8 mouse cellular contexts compared by ENCODE assay signal in the genomic region with DNA sequence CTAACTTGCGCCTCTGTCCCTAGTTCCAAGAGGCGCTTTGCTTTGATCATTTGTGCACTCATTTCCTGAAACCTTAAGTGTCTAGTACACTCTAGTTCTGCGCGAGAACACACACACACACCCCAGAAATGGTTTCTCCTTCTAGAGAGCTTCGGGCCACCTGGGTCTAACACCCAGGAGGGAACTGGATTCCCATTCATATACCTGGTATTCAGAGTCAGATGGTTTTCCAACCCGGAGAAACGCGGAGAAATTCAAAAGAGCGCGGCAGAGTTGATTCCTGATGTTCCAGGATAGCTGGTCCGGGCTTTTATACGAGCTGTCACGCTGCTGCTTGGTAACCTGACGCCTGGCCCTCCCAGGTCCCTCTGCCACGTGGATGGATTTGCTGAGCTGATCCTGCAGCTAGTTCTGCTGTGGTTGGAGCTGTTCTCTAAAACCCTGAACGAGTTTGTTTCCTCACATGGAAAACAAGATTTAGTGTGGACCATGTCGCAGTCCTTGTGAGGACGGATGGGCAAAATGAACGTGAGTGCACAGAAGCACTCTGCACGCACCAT. TPM values are rescaled to one million over a fixed set of nuclear protein-coding genes. Genes with fewer than 3 reads are reported as not detected.
DNase-seq lines count a peak whose midpoint lies in the region; ATAC-seq and TF ChIP-seq lines count a peak whose summit lies in the region.

A gene (minus strand): TSS at position 285 of the 560 bp plus-strand sequence.

- no peaks in the 10 kb centered on the region for H3K36me3 ChIP-seq in megakaryocyte, embryonic 14.5 days (replicated peaks; ENCODE audit: low read length)
- H3K36me3 ChIP-seq in hindbrain, embryonic 15.5 days, result no peaks in the 10 kb centered on the region
- H3K36me3 ChIP-seq in liver, embryonic 14.5 days (replicated peaks; ENCODE audit: control insufficient read depth, insufficient read depth, low read depth), result no peaks in the 10 kb centered on the region
- H3K36me3 ChIP-seq in small intestine, adult 2 months (ENCODE audit: control insufficient read depth, insufficient read depth, low read length), result no peaks in the 10 kb centered on the region

- intact Hi-C loops in left cerebral cortex, postnatal 14 days (cut with DNase I), result no loop called here

- DNase-seq in liver, embryonic 14.5 days (ENCODE audit: low read depth in 3 of 3, low spot score in 3 of 3), result no peak
- DNase-seq in left cerebral cortex, postnatal 14 days (ENCODE audit: low spot score in 2 of 2), result no peak
- no peak for DNase-seq in layer of hippocampus, adult 9-11 months

- H3K4me3 ChIP-seq in megakaryocyte, embryonic 14.5 days (replicated peaks), result peak within 1 kb of the TSS; percentile 88
- peak within 1 kb of the TSS; percentile 30 for H3K4me3 ChIP-seq in embryonic fibroblast, embryonic 13.5 days (ENCODE audit: insufficient read depth, low read length)
- H3K4me3 ChIP-seq in hindbrain, embryonic 15.5 days, result peak within 1 kb of the TSS; percentile 64
- peak within 1 kb of the TSS; percentile 50 to 71 for H3K4me3 ChIP-seq in liver, embryonic 14.5 days (ENCODE audit: insufficient read depth in 1 of 2, low read depth in 2 of 2, low read length in 2 of 2)
- H3K4me3 ChIP-seq in small intestine, adult 2 months (ENCODE audit: low read depth, low read length), result peak within 1 kb of the TSS; percentile 57

- no peak within 1 kb of the TSS for H3K27ac ChIP-seq in embryonic fibroblast, embryonic 13.5 days (ENCODE audit: insufficient read depth, low read length)
- H3K27ac ChIP-seq in hindbrain, embryonic 15.5 days (replicated peaks), result no peak within 1 kb of the TSS
- H3K27ac ChIP-seq in liver, embryonic 14.5 days, result no peak within 1 kb of the TSS
- no peak within 1 kb of the TSS for H3K27ac ChIP-seq in small intestine, adult 2 months (ENCODE audit: insufficient read depth, low read depth, low read length)

- no peak for TF ChIP-seq EP300 in liver, embryonic 14.5 days (IDR thresholded peaks at IDR 0.05; ENCODE audit: low read depth)

- peak within 1 kb of the TSS; percentile 31 for H3K9ac ChIP-seq in hindbrain, embryonic 15.5 days
- H3K9ac ChIP-seq in liver, embryonic 14.5 days (replicated peaks), result peak within 1 kb of the TSS; percentile 38; the same call in 1 of the 2 replicates

- ATAC-seq in megakaryocyte, adult 5-6 weeks (ENCODE audit: poor library complexity, severe bottlenecking), result no peak
- ATAC-seq in hindbrain, embryonic 15.5 days (ENCODE audit: low FRiP score, low read depth), result no peak
- no peak for ATAC-seq in liver, embryonic 14.5 days (ENCODE audit: insufficient read depth)

- H3K9me3 ChIP-seq in megakaryocyte, embryonic 14.5 days, result peaks cover 4% of the 10 kb centered on the region
- no peaks in the 10 kb centered on the region for H3K9me3 ChIP-seq in hindbrain, embryonic 15.5 days
- H3K9me3 ChIP-seq in liver, embryonic 14.5 days (ENCODE audit: control insufficient read depth, low read length), result no peaks in the 10 kb centered on the region

- peaks cover 21% of the 10 kb centered on the region for H3K4me1 ChIP-seq in megakaryocyte, embryonic 14.5 days
- no peaks in the 10 kb centered on the region; the same call in 1 of the 2 replicates for H3K4me1 ChIP-seq in embryonic fibroblast, embryonic 13.5 days (ENCODE audit: control insufficient read depth, insufficient read depth, low read length)
- peaks cover 19% of the 10 kb centered on the region for H3K4me1 ChIP-seq in hindbrain, embryonic 15.5 days (replicated peaks)
- H3K4me1 ChIP-seq in liver, embryonic 14.5 days (replicated peaks; ENCODE audit: control insufficient read depth in 2 of 2, insufficient read depth in 2 of 2, low read length in 1 of 2), result peaks cover 6 to 8% of the 10 kb centered on the region in 2 experiments
- H3K4me1 ChIP-seq in small intestine, adult 2 months (ENCODE audit: control insufficient read depth, insufficient read depth, insufficient read length, low read length), result no peaks in the 10 kb centered on the region; the same call in 1 of the 2 replicates

- no peak for TF ChIP-seq CTCF in embryonic fibroblast, embryonic 13.5 days (IDR thresholded peaks at IDR 0.05; ENCODE audit: borderline replicate concordance, insufficient read depth, low read length)
- TF ChIP-seq CTCF in liver, embryonic 14.5 days (IDR thresholded peaks at IDR 0.05; ENCODE audit: low read depth), result no peak
- TF ChIP-seq CTCF in small intestine, adult 2 months (IDR thresholded peaks at IDR 0.05; ENCODE audit: extremely low read depth, insufficient read length, insufficient replicate concordance, low read depth, low read length), result no peak

- H3K27me3 ChIP-seq in megakaryocyte, embryonic 14.5 days (replicated peaks), result peaks cover 58% of the 10 kb centered on the region
- peaks cover 44% of the 10 kb centered on the region for H3K27me3 ChIP-seq in hindbrain, embryonic 15.5 days
- H3K27me3 ChIP-seq in liver, embryonic 14.5 days (ENCODE audit: control insufficient read depth, insufficient read depth, low read length), result peaks cover 36% of the 10 kb centered on the region
- no peaks in the 10 kb centered on the region for H3K27me3 ChIP-seq in small intestine, adult 2 months (ENCODE audit: control insufficient read depth, insufficient read depth, low read length)

- 5% methylated on average over 20 of the region's 20 CpGs for WGBS in hindbrain, embryonic 15.5 days
- 6% methylated on average over 20 of the region's 20 CpGs for WGBS in liver, embryonic 14.5 days (ENCODE audit: insufficient replicate concordance)
- WGBS in small intestine, adult 2 months, result 2% methylated on average over 20 of the region's 20 CpGs

- H3K4me2 ChIP-seq in hindbrain, embryonic 15.5 days, result peak within 1 kb of the TSS; percentile 85
- peak within 1 kb of the TSS; percentile 94 for H3K4me2 ChIP-seq in liver, embryonic 14.5 days (ENCODE audit: low read depth)

- no peak for TF ChIP-seq POLR2A in embryonic fibroblast, embryonic 13.5 days (IDR thresholded peaks at IDR 0.05; ENCODE audit: low read depth, low read length)
- no peak for TF ChIP-seq POLR2A in small intestine, adult 2 months (IDR thresholded peaks at IDR 0.05; ENCODE audit: low read depth, low read length)

RNA-seq across cellular contexts. Expression of the gene that starts here (rescaled TPM):
- not detected in 2 replicates for polyA plus RNA-seq in megakaryocyte, embryonic 14.5 days (2012; ENCODE audit: insufficient read depth, low replicate concordance)
- total RNA-seq in megakaryocyte, adult 5-6 weeks (2015), result not detected in 2 replicates
- total RNA-seq in megakaryocyte, adult 5-6 weeks (2017), result not detected in 2 replicates
- not detected in 2 replicates for polyA plus RNA-seq in embryonic fibroblast, embryonic 13.5 days (2011; ENCODE audit: insufficient read length, low read depth, missing spikeins)
- 0.71 and 0.80 TPM in 2 replicates for polyA plus RNA-seq in hindbrain, embryonic 15.5 days (2015; fragmentation: Nextera tagmentation; extraction: Ambion mirVana)
- 4.4 and 6.8 TPM in 2 replicates for polyA plus RNA-seq in liver, embryonic 14.5 days (2012; rRNA removed)
- 0.81 and 1.5 TPM in 2 replicates for polyA plus RNA-seq in liver, embryonic 14.5 days (2014; fragmentation: Nextera tagmentation; extraction: Ambion mirVana)
- polyA plus RNA-seq in small intestine, adult 2 months (2012; rRNA removed), result 1.9 and 28.9 TPM in 2 replicates
- total RNA-seq in left cerebral cortex, postnatal 14 days (2021), result under 1 TPM in 1 of 2 experiments, not detected in 1; 0.59 TPM

Comparison
In these comparisons a context has a peak if more than half of its experiments do, and no peak if none do; other contexts are left out.
1. H3K4me3 ChIP-seq: peak in every context shown above with its lines; median percentile 88 in megakaryocyte, embryonic 14.5 days; 64 in hindbrain, embryonic 15.5 days; 60 in liver, embryonic 14.5 days; 57 in small intestine, adult 2 months; 30 in embryonic fibroblast, embryonic 13.5 days.